Mouse (Mus musculus): ENCODE measurements around the gene Cngb1. TPM values are rescaled to one million over a fixed set of nuclear protein-coding genes. Genes with fewer than 3 reads are reported as not detected.
A peak's percentile ranks its signal among the peaks of the same experiment; 100 is the strongest.

Cngb1 gene
- polyA plus RNA-seq, 1 experiment from 2014 or later: 0.29 TPM

DNA sequence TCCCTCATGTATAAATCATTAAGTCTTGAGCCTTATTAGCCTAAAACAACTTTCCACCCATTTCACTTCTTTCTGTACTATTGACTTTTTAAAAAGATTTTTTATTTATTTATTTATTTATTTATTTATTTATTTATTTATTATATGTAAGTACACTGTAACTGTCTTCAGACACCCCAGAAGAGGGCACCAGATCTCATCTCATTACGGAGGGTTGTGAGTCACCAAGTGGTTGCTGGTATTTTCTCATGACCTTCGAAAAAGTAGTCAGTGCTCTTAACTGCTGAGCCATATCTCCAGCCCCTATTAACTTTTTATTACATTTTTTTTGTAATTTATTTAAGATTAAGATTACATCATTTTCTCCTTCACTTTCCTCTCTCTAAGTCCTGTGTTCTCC is 8.3 kb upstream of the Cngb1 start:
- 0 out of 2 replicates have a peak, but pooled peaks cover under 1% of the 10 kb centered on the region for H3K4me1 ChIP-seq (ENCODE audit: insufficient read depth)
- no peaks in the 10 kb centered on the region for H3K27me3 ChIP-seq (ENCODE audit: insufficient read depth, low read length)
- no peak overlapping the region for H3K4me3 ChIP-seq (ENCODE audit: low read depth, low read length)
- DNase-seq (no peak), ATAC-seq (no peak)
- no peak overlapping the region for H3K4me2 ChIP-seq (ENCODE audit: low read depth, low read length)
- H3K9ac ChIP-seq (replicated peaks): no peak overlapping the region
- no peaks in the 10 kb centered on the region for H3K9me3 ChIP-seq (ENCODE audit: low read length)
- 52% methylated on average over 2 of the region's 2 CpGs for WGBS (ENCODE audit: insufficient replicate concordance)
- TF ChIP-seq CTCF (IDR thresholded peaks at IDR 0.05; ENCODE audit: low read depth) (no peak; the same call in 1 of the 2 replicates), EP300 (IDR thresholded peaks at IDR 0.05; ENCODE audit: low read depth) (no peak)
- no peaks in the 10 kb centered on the region for H3K36me3 ChIP-seq (replicated peaks; ENCODE audit: insufficient read depth, low read length)
- no peak overlapping the region for H3K27ac ChIP-seq (ENCODE audit: low read depth)

DNA sequence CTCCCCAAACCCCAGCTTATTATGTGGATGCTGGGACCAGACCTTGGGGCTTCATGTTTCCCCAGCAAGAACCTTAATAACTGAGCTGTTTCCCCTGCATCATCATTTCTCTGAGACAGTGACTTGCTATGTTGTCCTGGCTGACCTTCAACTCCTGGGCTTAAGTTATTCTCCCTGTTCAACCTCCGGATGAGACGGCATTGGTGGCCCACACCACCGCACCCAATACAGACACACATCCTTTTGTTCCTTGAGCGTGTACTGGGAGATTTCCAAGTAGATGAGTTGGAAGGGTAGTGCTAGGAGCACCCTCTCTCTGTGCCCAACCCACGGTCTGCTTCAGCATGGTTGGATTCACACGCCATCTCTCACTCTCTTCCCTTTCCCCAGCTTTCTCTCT is 7.5 kb upstream of the Cngb1 start:
- no peak for DNase-seq
- Histone ChIP-seq H3K9me3 (ENCODE audit: low read length) (no peaks in the 10 kb centered on the region), H3K27ac (ENCODE audit: low read depth) (no peak overlapping the region), H3K4me3 (ENCODE audit: low read depth, low read length) (no peak overlapping the region), H3K27me3 (ENCODE audit: insufficient read depth, low read length) (no peaks in the 10 kb centered on the region), H3K9ac (replicated peaks) (no peak overlapping the region), H3K4me1 (ENCODE audit: insufficient read depth) (no peaks in the 10 kb centered on the region), H3K36me3 (replicated peaks; ENCODE audit: insufficient read depth, low read length) (no peaks in the 10 kb centered on the region), H3K4me2 (ENCODE audit: low read depth, low read length) (no peak overlapping the region)
- WGBS (ENCODE audit: insufficient replicate concordance): 83% methylated on average over 6 of the region's 6 CpGs
- ATAC-seq: no peak
- TF ChIP-seq CTCF (IDR thresholded peaks at IDR 0.05; ENCODE audit: low read depth) (no peak), EP300 (IDR thresholded peaks at IDR 0.05; ENCODE audit: low read depth) (no peak)

DNA sequence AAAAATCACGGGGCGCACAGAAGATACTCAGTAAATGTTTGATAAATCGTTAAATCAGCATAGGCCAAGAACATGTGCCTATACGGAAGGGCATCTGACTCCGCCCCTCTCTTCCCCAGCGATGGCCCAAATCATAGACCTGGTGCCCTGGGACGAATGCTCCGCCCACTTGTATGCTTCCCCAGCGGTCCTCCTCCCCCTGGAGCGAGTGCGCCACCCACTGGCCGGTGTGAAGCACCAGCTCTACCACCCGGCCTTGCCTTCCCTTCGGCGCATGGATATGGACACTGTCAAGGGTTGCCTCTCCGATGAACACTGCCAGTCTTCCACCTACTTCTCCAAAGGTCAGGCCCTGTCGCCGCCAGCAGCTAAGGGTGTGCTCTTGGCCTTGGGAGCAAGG is 6.5 kb upstream of the Cngb1 start:
- ATAC-seq: no peak
- H3K36me3 ChIP-seq (replicated peaks; ENCODE audit: insufficient read depth, low read length): no peaks in the 10 kb centered on the region
- no peak overlapping the region for H3K4me3 ChIP-seq (ENCODE audit: low read depth, low read length)
- 62% methylated on average over 18 of the region's 18 CpGs for WGBS (ENCODE audit: insufficient replicate concordance)
- TF ChIP-seq EP300 (IDR thresholded peaks at IDR 0.05; ENCODE audit: low read depth) (no peak), CTCF (IDR thresholded peaks at IDR 0.05; ENCODE audit: low read depth) (peak; percentile 57)
- H3K4me2 ChIP-seq (ENCODE audit: low read depth, low read length): no peak overlapping the region
- H3K9me3 ChIP-seq (ENCODE audit: low read length): no peaks in the 10 kb centered on the region
- no peak overlapping the region for H3K27ac ChIP-seq (ENCODE audit: low read depth)
- peak; percentile 52 for DNase-seq
- H3K9ac ChIP-seq (replicated peaks): no peak overlapping the region
- no peaks in the 10 kb centered on the region for H3K4me1 ChIP-seq (ENCODE audit: insufficient read depth)
- H3K27me3 ChIP-seq (ENCODE audit: insufficient read depth, low read length): no peaks in the 10 kb centered on the region

DNA sequence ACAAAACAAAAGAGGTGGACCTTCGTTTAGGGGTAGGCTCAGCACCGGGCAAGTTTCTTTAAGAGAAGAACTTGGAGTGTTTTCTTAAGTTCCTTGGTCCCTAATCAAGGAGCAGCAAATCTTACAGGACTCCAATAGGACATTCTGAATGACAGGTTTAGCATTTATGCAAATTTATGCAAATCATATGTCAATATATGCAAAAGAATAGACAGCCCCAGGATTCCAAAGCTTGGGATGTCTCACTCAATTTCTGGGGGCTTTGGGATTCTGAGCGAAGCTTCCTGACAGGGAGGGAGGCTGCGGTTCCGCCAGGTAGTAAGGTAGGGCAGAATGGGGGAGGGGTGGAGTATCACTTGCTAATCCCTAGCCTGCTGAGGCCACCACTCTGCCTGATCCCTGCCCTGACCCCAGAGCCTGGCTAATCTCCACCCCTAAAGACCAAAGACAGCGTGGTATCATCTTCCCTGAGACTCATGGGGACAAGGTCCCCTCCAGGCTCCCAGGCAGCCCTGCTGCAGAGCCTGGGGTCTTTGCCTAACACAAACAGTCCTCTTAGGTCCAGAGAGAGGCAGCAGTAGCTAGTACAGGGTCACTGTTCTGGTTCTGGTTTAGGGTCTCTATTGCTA is 4.1 kb upstream of the Cngb1 start, which contains the start of gene Tepp:
Tepp (plus strand) TSS at position 225 of the 629 bp plus-strand sequence.
- H3K27me3 ChIP-seq (ENCODE audit: insufficient read depth, low read length): no peaks in the 10 kb centered on the region
- H3K4me1 ChIP-seq (ENCODE audit: insufficient read depth): no peaks in the 10 kb centered on the region
- no peak for DNase-seq
- no peak within 1 kb of the TSS for H3K9ac ChIP-seq (replicated peaks)
- H3K27ac ChIP-seq (ENCODE audit: low read depth): no peak within 1 kb of the TSS
- TF ChIP-seq CTCF (IDR thresholded peaks at IDR 0.05; ENCODE audit: low read depth) (no peak), EP300 (IDR thresholded peaks at IDR 0.05; ENCODE audit: low read depth) (no peak)
- ATAC-seq: no peak
- 49% methylated on average over 6 of the region's 6 CpGs for WGBS (ENCODE audit: insufficient replicate concordance)
- no peak within 1 kb of the TSS for H3K4me3 ChIP-seq (ENCODE audit: low read depth, low read length)
- H3K36me3 ChIP-seq (replicated peaks; ENCODE audit: insufficient read depth, low read length): no peaks in the 10 kb centered on the region
- no peak within 1 kb of the TSS for H3K4me2 ChIP-seq (ENCODE audit: low read depth, low read length)
- no peaks in the 10 kb centered on the region for H3K9me3 ChIP-seq (ENCODE audit: low read length)

DNA sequence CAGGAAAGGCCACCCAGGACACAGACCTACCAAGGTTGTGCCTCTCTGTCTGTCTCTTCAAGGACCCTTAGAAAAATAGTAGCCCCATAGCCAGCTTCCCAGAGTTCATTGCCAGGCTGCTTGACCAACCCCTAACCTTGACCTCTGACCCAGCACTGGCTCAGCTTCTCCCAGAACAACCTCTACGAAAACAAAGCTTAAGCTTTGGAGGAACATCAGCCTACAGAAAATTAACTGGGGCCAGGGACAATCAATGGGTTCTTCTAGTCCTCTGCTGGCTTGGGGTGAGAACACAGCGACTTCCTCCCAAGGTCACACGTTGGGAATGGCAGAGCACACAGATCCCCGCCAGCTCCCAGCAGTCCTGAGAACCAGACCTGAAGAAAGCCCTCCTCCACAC is 859 bp downstream of the Cngb1 start:
- Histone ChIP-seq H3K9me3 (ENCODE audit: low read length) (no peaks in the 10 kb centered on the region), H3K27ac (ENCODE audit: low read depth) (no peak overlapping the region), H3K9ac (replicated peaks) (no peak overlapping the region), H3K4me3 (ENCODE audit: low read depth, low read length) (no peak overlapping the region), H3K36me3 (replicated peaks; ENCODE audit: insufficient read depth, low read length) (no peaks in the 10 kb centered on the region), H3K27me3 (ENCODE audit: insufficient read depth, low read length) (no peaks in the 10 kb centered on the region), H3K4me2 (ENCODE audit: low read depth, low read length) (no peak overlapping the region), H3K4me1 (ENCODE audit: insufficient read depth) (no peaks in the 10 kb centered on the region)
- no peak for DNase-seq
- TF ChIP-seq EP300 (IDR thresholded peaks at IDR 0.05; ENCODE audit: low read depth): no peak
- no peak for TF ChIP-seq CTCF (IDR thresholded peaks at IDR 0.05; ENCODE audit: low read depth)
- WGBS (ENCODE audit: insufficient replicate concordance): 45% methylated on average over 4 of the region's 4 CpGs
- no peak for ATAC-seq

DNA sequence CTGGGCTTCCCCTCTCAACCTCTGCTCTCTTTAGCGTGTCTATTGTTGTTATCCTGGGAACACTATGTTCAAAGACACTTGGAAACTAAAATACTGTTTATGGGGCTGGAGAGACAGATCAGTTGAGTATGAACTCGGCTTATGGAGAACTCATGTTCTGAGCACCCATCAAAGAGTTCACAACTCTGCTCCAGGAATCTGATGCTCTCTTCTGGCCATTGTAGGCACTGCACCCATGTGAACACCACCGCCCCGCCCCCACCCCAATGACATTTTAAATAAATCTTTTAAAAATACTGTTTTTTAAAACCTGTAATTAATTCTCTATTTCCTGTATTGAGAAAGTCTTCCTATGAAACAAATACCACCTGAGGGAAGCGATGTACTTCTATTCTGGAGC is 4.0 kb downstream of the Cngb1 start:
- Histone ChIP-seq H3K4me1 (ENCODE audit: insufficient read depth) (no peaks in the 10 kb centered on the region), H3K36me3 (replicated peaks; ENCODE audit: insufficient read depth, low read length) (no peaks in the 10 kb centered on the region), H3K4me2 (ENCODE audit: low read depth, low read length) (no peak overlapping the region), H3K9ac (replicated peaks) (no peak overlapping the region), H3K27me3 (ENCODE audit: insufficient read depth, low read length) (no peaks in the 10 kb centered on the region), H3K27ac (ENCODE audit: low read depth) (no peak overlapping the region), H3K9me3 (ENCODE audit: low read length) (no peaks in the 10 kb centered on the region), H3K4me3 (ENCODE audit: low read depth, low read length) (no peak overlapping the region)
- TF ChIP-seq CTCF (IDR thresholded peaks at IDR 0.05; ENCODE audit: low read depth): peak; percentile 65
- TF ChIP-seq EP300 (IDR thresholded peaks at IDR 0.05; ENCODE audit: low read depth): no peak
- ATAC-seq (no peak), DNase-seq (peak; percentile 49)
- 15% methylated on average over 5 of the region's 5 CpGs for WGBS (ENCODE audit: insufficient replicate concordance)

Measured in liver, postnatal 0 days (tissue).